Mouse (Mus musculus): ENCODE results near the gene Klra17. TPM values are rescaled to one million over a fixed set of nuclear protein-coding genes. Genes with fewer than 3 reads are reported as not detected.
"Not testable (repeated sequence)": the region's sequence is repeated elsewhere in the genome, so short reads cannot be mapped to it uniquely, and the experiment has no call there.

Gene Klra17
- not detected for total RNA-seq (2021)
- long read RNA-seq, experiment 1 = 0 reads
- long read RNA-seq, experiment 2 = 0 reads

DNA sequence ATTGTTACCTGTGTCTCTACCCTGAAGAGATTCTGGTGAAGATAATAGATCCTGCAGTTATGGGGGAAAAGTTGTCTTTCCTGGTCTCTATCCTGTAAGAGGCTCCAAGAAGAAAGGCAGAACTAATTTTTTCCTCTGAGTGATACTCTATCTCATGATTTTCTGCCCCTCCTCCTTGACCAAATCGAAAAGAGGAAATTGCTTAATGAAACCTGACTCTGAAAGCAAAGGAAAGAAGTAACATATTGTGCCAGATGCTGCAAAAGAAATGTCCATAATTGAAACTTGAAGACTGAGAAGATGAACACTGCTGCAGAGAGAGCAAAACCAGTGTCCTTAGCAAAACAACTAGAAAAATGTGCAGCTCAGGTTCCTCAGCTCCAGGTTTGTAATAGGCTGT lies at the start of gene Klra17:
Gene Klra17 (minus strand): TSS at position 124 of the 400 bp plus-strand sequence.
- no peak for DNase-seq (ENCODE audit: low spot score in 2 of 2)

DNA sequence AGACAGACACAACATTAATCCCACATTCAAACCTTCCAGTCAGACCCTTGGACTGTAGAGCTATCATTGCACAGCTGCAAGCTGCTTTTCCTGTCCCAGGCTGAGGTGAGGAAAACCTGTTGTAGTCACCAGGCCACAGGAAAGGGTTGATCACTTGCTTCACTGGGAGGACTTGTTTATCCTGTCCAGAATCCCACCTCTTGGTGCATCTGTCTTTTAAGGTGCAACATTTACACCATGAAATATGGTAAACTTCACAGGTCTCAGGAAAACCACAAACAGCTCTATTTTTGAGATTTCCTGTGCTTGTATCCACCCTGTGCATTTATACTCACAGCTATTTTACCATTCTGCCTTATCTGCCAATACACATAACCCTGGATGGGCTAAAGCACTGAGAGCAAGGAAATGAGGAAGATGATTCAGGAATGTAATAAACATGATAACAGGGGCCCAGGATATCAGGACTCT lies 41.0 kb upstream of the Klra17 start, which contains the start of gene Klra5:
Gene Klra5 (minus strand): TSS at position 175 of the 471 bp plus-strand sequence.
- DNase-seq (ENCODE audit: low spot score in 2 of 2) = not testable (repeated sequence)

- DNase-seq (ENCODE audit: low spot score in 2 of 2) = no peak
Measured at GRCm38 (mm10) chr6:129916996-129917395, 40.5 kb upstream of the Klra17 start.

GRCm38 (mm10) chr6:129882525-129882924 lies 6.1 kb upstream of the Klra17 start:
- DNase-seq (ENCODE audit: low spot score in 2 of 2) = no peak

- not testable (repeated sequence) for DNase-seq (ENCODE audit: low spot score in 2 of 2)
Measured at GRCm38 (mm10) chr6:129862349-129862748, 14.1 kb downstream of the Klra17 start, which contains the start of gene Gm17631. TSS of gene Gm17631 (plus strand) at chr6:129862649.

GRCm38 (mm10) chr6:129825559-129825958 lies 50.9 kb downstream of the Klra17 start:
- no peak for DNase-seq (ENCODE audit: low spot score in 2 of 2)

- no peak for DNase-seq (ENCODE audit: low spot score in 2 of 2)
Measured at GRCm38 (mm10) chr6:129824004-129824403, 52.5 kb downstream of the Klra17 start.

DNA sequence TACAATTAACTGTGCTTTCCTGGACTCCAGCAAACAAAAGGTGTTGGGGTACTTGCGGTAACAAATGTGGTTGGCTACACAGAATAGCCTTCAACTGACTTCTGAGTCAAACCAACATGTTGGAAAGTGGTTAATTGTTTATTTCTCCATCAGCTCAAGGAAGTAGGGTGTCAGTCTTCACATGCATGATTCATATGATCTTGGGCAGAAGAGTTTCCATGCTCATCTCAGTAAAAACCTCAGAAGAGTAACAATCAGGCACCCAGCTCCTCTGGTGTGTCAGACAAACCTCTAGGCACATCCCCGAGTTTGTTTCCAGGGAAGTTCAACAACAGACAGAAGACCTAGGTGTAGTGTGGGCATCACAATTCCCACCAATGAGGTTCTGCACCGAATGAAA lies 58.7 kb downstream of the Klra17 start:
- DNase-seq (ENCODE audit: low spot score in 2 of 2) = no peak

GRCm38 (mm10) chr6:129784170-129784569 lies 92.3 kb downstream of the Klra17 start, which contains the start of gene Gm156:
TSS of gene Gm156 (minus strand) at chr6:129784270.
- not testable (repeated sequence) for DNase-seq (ENCODE audit: low spot score in 2 of 2)

Other genes with a start within 250 kb of the Klra17 start
- not detected for gene Klrc3, start 233.3 kb downstream of the Klra17 start, total RNA-seq (2021)
- not detected for gene Klrc2, start 216.0 kb downstream of the Klra17 start, total RNA-seq (2021)
- not detected for gene Klrc1, start 197.7 kb downstream of the Klra17 start, total RNA-seq (2021)
- not detected for gene Klri1, start 159.5 kb downstream of the Klra17 start, total RNA-seq (2021)
- gene Klri2, start 136.2 kb downstream of the Klra17 start, total RNA-seq (2021) = not detected
- gene Gm156, start 92.4 kb downstream of the Klra17 start, total RNA-seq (2021) = not detected
- gene Gm17631, start 14.0 kb downstream of the Klra17 start, total RNA-seq (2021) = not detected
- gene Klra5, start 41.0 kb upstream of the Klra17 start, total RNA-seq (2021) = not detected
- gene Klra6, start 150.3 kb upstream of the Klra17 start, total RNA-seq (2021) = not detected
- not detected for gene Klra4, start 190.6 kb upstream of the Klra17 start, total RNA-seq (2021)

Measured in left cerebral cortex, adult 18-20 months (tissue).